Mouse (Mus musculus): ENCODE data around the gene Gm6904. TPM values are rescaled to one million over a fixed set of nuclear protein-coding genes. Genes with fewer than 3 reads are reported as not detected.

Gm6904 gene
- polyA plus RNA-seq, 1 experiment from 2014 or later: not detected

DNA sequence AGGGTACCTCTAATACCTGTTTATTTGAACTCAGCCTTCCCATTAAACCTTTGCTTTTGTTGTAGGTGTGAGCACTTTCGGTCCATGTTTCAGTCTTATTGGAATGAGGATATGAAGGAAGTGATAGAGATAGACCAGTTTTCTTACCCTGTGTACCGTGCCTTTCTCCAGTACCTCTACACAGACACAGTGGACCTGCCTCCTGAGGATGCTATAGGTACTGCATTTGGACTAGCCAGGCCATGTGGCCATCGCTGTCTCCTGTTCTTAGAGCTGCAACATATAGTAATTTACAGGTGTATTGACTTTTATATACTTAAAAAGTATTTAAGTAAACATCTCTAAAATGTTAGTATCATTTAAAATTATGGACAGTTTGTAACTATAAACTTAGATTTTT is 30.2 kb downstream of the Gm6904 start:
- no peaks in the 10 kb centered on the region for H3K27me3 ChIP-seq (ENCODE audit: control insufficient read depth, insufficient read depth, low read length)
- no peaks in the 10 kb centered on the region for H3K9me3 ChIP-seq (ENCODE audit: control insufficient read depth, low read length)
- H3K27ac ChIP-seq (ENCODE audit: low read depth, low read length): no peak overlapping the region
- no peak for ATAC-seq (ENCODE audit: low FRiP score, low TSS enrichment)
- peaks cover 91% of the 10 kb centered on the region for H3K36me3 ChIP-seq (ENCODE audit: control insufficient read depth, insufficient read depth, low read length)
- no peak overlapping the region for H3K4me3 ChIP-seq (ENCODE audit: low read length)
- 96% methylated on average over 3 of the region's 3 CpGs for WGBS
- no peaks in the 10 kb centered on the region for H3K4me1 ChIP-seq (ENCODE audit: control insufficient read depth, insufficient read depth, low read length)
- no peak overlapping the region for H3K9ac ChIP-seq (ENCODE audit: low read depth, low read length)
- no peak overlapping the region for H3K4me2 ChIP-seq (replicated peaks; ENCODE audit: low read depth, low read length)

GRCm38 (mm10) chr14:59226240-59226639 is 33.8 kb downstream of the Gm6904 start:
- peaks cover 90% of the 10 kb centered on the region for H3K36me3 ChIP-seq (ENCODE audit: control insufficient read depth, insufficient read depth, low read length)
- H3K9ac ChIP-seq (ENCODE audit: low read depth, low read length): no peak overlapping the region
- no peak for ATAC-seq (ENCODE audit: low FRiP score, low TSS enrichment)
- H3K9me3 ChIP-seq (ENCODE audit: control insufficient read depth, low read length): no peaks in the 10 kb centered on the region
- H3K4me2 ChIP-seq (replicated peaks; ENCODE audit: low read depth, low read length): no peak overlapping the region
- H3K4me1 ChIP-seq (ENCODE audit: control insufficient read depth, insufficient read depth, low read length): no peaks in the 10 kb centered on the region
- 95% methylated on average over 11 of the region's 11 CpGs for WGBS
- no peaks in the 10 kb centered on the region for H3K27me3 ChIP-seq (ENCODE audit: control insufficient read depth, insufficient read depth, low read length)
- no peak overlapping the region for H3K4me3 ChIP-seq (ENCODE audit: low read length)
- H3K27ac ChIP-seq (ENCODE audit: low read depth, low read length): no peak overlapping the region

- H3K36me3 ChIP-seq (ENCODE audit: control insufficient read depth, insufficient read depth, low read length): peaks cover 74% of the 10 kb centered on the region
- H3K9me3 ChIP-seq (ENCODE audit: control insufficient read depth, low read length): no peaks in the 10 kb centered on the region
- 94% methylated on average over 3 of the region's 3 CpGs for WGBS
- no peak overlapping the region for H3K27ac ChIP-seq (ENCODE audit: low read depth, low read length)
- no peaks in the 10 kb centered on the region for H3K4me1 ChIP-seq (ENCODE audit: control insufficient read depth, insufficient read depth, low read length)
- H3K4me3 ChIP-seq (ENCODE audit: low read length): no peak overlapping the region
- H3K27me3 ChIP-seq (ENCODE audit: control insufficient read depth, insufficient read depth, low read length): no peaks in the 10 kb centered on the region
- ATAC-seq (ENCODE audit: low FRiP score, low TSS enrichment): no peak
- no peak overlapping the region for H3K9ac ChIP-seq (ENCODE audit: low read depth, low read length)
- H3K4me2 ChIP-seq (replicated peaks; ENCODE audit: low read depth, low read length): no peak overlapping the region
These were observed 40.8 kb downstream of the Gm6904 start for GRCm38 (mm10) chr14:59219241-59219640.

- H3K9ac ChIP-seq (ENCODE audit: low read depth, low read length): no peak overlapping the region
- 97% methylated on average over 2 of the region's 2 CpGs for WGBS
- H3K27me3 ChIP-seq (ENCODE audit: control insufficient read depth, insufficient read depth, low read length): no peaks in the 10 kb centered on the region
- no peak overlapping the region for H3K27ac ChIP-seq (ENCODE audit: low read depth, low read length)
- no peak overlapping the region for H3K4me3 ChIP-seq (ENCODE audit: low read length)
- no peak for ATAC-seq (ENCODE audit: low FRiP score, low TSS enrichment)
- H3K4me2 ChIP-seq (replicated peaks; ENCODE audit: low read depth, low read length): no peak overlapping the region
- H3K36me3 ChIP-seq (ENCODE audit: control insufficient read depth, insufficient read depth, low read length): peaks cover 17% of the 10 kb centered on the region
- peaks cover 16% of the 10 kb centered on the region; the same call in 1 of the 2 replicates for H3K4me1 ChIP-seq (ENCODE audit: control insufficient read depth, insufficient read depth, low read length)
- H3K9me3 ChIP-seq (ENCODE audit: control insufficient read depth, low read length): no peaks in the 10 kb centered on the region
These were observed 50.2 kb downstream of the Gm6904 start for GRCm38 (mm10) chr14:59209816-59210215.

DNA sequence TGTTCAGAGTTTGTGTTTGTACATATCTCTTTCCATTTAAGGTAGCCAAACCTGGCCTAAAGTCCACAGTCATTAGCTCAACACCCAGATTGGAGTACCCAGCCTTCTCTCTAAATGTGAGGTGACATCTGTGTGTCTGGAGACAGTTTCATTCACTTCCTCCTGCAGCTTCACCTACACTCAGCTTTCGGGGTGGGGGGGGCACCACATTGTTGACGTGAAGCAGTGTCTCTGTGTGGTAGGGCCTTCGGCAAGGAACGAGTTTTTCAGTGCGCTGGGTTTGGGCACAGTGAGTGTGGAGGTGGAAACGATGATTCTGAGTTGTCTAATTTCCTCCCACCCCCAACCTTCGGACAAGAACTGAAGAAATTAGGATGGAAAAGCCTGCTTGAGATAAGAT is 51.0 kb downstream of the Gm6904 start:
- WGBS: 74% methylated on average over 7 of the region's 7 CpGs
- H3K4me2 ChIP-seq (replicated peaks; ENCODE audit: low read depth, low read length): no peak overlapping the region

GRCm38 (mm10) chr14:59205976-59206583 is 53.9 kb downstream of the Gm6904 start:
- peaks cover 33% of the 10 kb centered on the region for H3K4me1 ChIP-seq (ENCODE audit: control insufficient read depth, insufficient read depth, low read length)
- ATAC-seq (ENCODE audit: low FRiP score, low TSS enrichment): no peak
- no peak overlapping the region for H3K4me2 ChIP-seq (replicated peaks; ENCODE audit: low read depth, low read length)
- H3K36me3 ChIP-seq (ENCODE audit: control insufficient read depth, insufficient read depth, low read length): peaks cover 5% of the 10 kb centered on the region; the same call in 1 of the 2 replicates
- H3K27ac ChIP-seq (ENCODE audit: low read depth, low read length): no peak overlapping the region
- no peaks in the 10 kb centered on the region for H3K27me3 ChIP-seq (ENCODE audit: control insufficient read depth, insufficient read depth, low read length)
- 71% methylated on average over 10 of the region's 10 CpGs for WGBS
- no peak overlapping the region for H3K9ac ChIP-seq (ENCODE audit: low read depth, low read length)
- H3K4me3 ChIP-seq (ENCODE audit: low read length): no peak overlapping the region
- no peaks in the 10 kb centered on the region for H3K9me3 ChIP-seq (ENCODE audit: control insufficient read depth, low read length)

More for the DNA sequence above, 51.0 kb downstream of the Gm6904 start:
- Histone ChIP-seq H3K9me3 (ENCODE audit: control insufficient read depth, low read length) (no peaks in the 10 kb centered on the region), H3K27ac (ENCODE audit: low read depth, low read length) (no peak overlapping the region), H3K4me1 (ENCODE audit: control insufficient read depth, insufficient read depth, low read length) (peaks cover 23% of the 10 kb centered on the region), H3K36me3 (ENCODE audit: control insufficient read depth, insufficient read depth, low read length) (peaks cover 11% of the 10 kb centered on the region; the same call in 1 of the 2 replicates), H3K9ac (ENCODE audit: low read depth, low read length) (no peak overlapping the region), H3K4me3 (ENCODE audit: low read length) (no peak overlapping the region), H3K27me3 (ENCODE audit: control insufficient read depth, insufficient read depth, low read length) (no peaks in the 10 kb centered on the region)
- no peak for ATAC-seq (ENCODE audit: low FRiP score, low TSS enrichment)

- Histone ChIP-seq H3K4me1 (ENCODE audit: control insufficient read depth, insufficient read depth, low read length) (peaks cover 33% of the 10 kb centered on the region), H3K4me3 (ENCODE audit: low read length) (no peak overlapping the region), H3K27ac (ENCODE audit: low read depth, low read length) (no peak overlapping the region), H3K27me3 (ENCODE audit: control insufficient read depth, insufficient read depth, low read length) (no peaks in the 10 kb centered on the region), H3K4me2 (replicated peaks; ENCODE audit: low read depth, low read length) (no peak overlapping the region), H3K9ac (ENCODE audit: low read depth, low read length) (no peak overlapping the region), H3K36me3 (ENCODE audit: control insufficient read depth, insufficient read depth, low read length) (peaks cover 5% of the 10 kb centered on the region; the same call in 1 of the 2 replicates), H3K9me3 (ENCODE audit: control insufficient read depth, low read length) (no peaks in the 10 kb centered on the region)
- 36% methylated on average over 7 of the region's 7 CpGs for WGBS
- ATAC-seq (ENCODE audit: low FRiP score, low TSS enrichment): no peak
These were observed 54.6 kb downstream of the Gm6904 start for GRCm38 (mm10) chr14:59205461-59205860.

GRCm38 (mm10) chr14:59201604-59202215 is 58.3 kb downstream of the Gm6904 start:
- H3K27me3 ChIP-seq (ENCODE audit: control insufficient read depth, insufficient read depth, low read length): no peaks in the 10 kb centered on the region
- H3K4me2 ChIP-seq (replicated peaks; ENCODE audit: low read depth, low read length): peak overlapping the region; percentile 75
- under 1% methylated on average over 21 of the region's 21 CpGs for WGBS
- H3K27ac ChIP-seq (ENCODE audit: low read depth, low read length): peak overlapping the region; percentile 98
- peaks cover 27% of the 10 kb centered on the region for H3K4me1 ChIP-seq (ENCODE audit: control insufficient read depth, insufficient read depth, low read length)
- peak overlapping the region; percentile 88 for H3K4me3 ChIP-seq (ENCODE audit: low read length)
- H3K9me3 ChIP-seq (ENCODE audit: control insufficient read depth, low read length): peaks cover under 1% of the 10 kb centered on the region; the same call in 1 of the 2 replicates
- H3K9ac ChIP-seq (ENCODE audit: low read depth, low read length): peak overlapping the region; percentile 98
- ATAC-seq (ENCODE audit: low FRiP score, low TSS enrichment): no peak
- no peaks in the 10 kb centered on the region for H3K36me3 ChIP-seq (ENCODE audit: control insufficient read depth, insufficient read depth, low read length)
